Mouse (Mus musculus): ENCODE measurements around the gene Nhlrc4.

The Nhlrc4 gene

DNA sequence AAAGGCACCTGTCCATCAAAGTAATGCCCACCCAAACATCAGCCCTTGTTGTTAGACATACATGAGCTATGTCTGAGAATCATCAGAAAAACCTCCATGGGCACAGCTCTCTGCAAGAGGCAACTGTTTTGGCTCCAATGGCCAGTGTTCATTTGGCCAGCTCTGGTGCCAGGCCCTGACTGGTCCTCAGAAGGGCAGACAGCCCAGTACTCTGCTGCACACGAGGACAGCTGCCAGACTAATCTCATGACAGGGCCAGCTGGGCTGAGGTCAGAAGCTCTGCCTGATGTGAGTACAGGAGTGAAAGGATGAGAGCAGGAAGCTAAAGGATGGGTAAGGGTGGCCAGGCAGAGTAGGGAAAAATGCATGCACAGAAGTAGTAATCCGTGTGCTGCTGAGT is 19.4 kb downstream of the Nhlrc4 start:
- DNase-seq (ENCODE audit: low read depth, low spot score) = no peak

DNA sequence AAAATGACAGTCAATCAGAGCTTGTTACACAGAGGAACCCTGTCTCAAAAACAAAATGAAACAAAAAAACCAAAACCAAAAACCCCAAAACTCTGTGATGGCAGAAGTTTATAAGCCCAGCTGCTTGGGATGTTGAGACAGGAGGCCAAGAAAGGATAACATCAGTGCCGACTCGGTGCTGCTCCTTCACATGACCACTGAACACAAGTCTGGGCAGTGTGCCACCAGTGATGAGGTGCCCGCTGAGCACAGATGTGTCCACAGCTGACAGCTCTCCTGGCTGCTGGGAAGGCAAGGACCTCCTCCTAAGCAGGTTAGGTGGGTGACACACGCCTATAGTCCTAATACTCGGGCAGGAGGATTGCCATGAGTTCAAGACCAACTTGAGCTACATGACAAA is 22.6 kb downstream of the Nhlrc4 start:
- DNase-seq (ENCODE audit: low read depth, low spot score) = no peak

DNA sequence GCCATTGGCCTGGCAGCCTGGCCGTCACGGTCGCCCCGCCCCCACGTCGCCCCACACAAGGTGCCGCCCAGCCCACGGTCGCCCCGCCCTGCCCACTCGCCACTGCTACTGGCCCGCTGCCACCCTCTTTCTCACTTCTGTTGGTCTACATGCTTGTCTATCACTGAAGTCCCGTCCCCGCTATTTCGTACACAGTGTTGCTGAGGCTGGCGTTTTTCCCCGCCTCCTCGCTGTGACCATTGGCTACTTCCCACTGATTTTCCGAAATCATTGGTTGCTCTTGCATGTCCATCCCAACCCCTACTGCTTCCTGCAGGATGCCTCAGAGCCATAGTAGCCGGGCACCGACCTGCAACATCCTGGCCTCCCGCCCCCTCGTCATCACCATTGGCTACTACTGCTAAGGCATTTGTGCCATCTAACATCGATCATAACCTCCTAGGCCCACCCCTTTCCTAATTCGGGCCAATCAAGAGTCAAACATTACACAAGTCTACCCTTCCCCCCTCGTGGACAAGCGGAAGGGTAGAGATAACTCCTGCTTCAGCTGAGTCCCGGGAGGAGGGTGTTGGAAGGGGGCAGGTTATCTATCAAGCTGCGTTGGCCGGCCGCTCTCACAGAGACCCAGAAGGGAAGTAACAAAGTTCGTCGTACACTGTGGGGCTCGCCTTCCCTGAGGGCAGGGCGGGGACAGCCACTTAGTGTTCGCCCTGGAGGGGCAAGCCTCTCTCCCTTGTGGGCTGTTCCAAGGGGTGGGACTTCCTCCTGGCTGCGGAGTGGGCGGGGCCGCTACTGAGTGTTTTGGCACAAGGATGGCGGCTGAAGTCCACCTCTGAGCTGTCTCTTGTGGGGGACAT is 24.7 kb downstream of the Nhlrc4 start:
- DNase-seq (ENCODE audit: low read depth, low spot score) = peak; percentile 100

DNA sequence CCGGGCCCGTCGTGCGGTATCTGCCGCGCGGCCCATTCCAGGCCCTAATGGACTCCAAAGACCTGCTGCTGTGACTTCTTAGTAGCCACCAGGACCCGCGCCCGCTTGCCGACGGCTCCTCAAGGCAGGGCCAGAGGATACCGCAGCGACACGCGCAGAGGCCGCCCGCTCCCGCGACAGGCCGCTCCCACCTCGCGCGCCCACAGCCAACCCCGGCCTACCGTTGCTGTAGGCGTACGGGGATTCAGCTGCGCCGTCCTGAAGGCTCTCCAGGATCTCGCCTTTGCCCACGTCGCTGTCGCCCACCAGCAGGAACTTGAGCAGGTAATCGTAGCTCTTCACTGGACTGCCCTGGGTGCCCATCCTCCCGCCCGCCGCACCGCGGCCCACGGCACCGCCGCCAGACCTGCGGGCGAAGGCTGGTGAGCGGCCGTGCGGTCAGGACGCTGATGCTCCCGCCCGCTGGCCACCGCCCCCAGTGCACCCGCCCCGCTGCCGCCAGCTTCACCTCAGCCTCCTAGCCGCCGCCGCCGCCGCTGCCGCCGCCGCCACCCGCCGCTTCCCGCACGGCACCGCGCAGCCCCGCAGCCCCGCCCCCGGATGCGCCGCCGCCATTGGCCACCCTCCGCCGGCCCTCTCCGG is 25.5 kb downstream of the Nhlrc4 start, which contains the start of gene Rab40c:
Gene Rab40c (minus strand): TSS at position 584 of the 642 bp plus-strand sequence.
- no peak for DNase-seq (ENCODE audit: low read depth, low spot score)

DNA sequence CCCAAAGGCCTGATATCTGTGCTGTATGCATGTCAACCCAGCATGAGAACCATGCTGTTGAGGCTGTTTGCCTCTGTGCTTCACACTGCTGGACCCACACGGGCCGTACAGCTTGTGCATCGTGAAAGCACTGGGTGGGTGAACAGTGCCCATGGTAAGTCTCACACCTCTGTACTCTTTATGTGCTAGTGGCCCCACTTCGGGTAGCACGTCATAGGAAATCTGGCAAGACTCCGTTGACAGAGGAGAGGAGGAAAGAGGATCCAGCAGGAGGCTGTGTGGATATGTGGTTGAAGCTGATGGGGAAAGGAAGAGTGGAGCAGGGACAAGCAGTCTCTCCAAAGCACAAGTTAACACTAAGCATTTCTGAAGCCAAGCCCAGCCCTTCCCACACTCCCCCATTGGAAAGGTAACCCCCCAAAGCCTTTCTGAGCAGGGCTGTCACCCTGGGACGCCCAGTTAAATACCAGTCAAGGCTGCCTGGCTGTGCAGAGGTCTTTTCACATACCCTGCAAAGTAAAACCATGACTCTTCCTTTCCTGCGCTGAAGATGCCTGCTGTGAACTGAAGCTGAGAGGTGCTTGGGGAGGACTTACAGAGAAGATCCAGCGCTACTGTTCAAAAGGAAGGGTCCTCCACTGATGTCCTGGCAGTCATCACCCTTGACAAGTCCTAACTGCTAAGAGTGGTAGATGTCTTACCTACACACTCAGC is 26.6 kb downstream of the Nhlrc4 start:
- DNase-seq (ENCODE audit: low read depth, low spot score) = no peak

DNA sequence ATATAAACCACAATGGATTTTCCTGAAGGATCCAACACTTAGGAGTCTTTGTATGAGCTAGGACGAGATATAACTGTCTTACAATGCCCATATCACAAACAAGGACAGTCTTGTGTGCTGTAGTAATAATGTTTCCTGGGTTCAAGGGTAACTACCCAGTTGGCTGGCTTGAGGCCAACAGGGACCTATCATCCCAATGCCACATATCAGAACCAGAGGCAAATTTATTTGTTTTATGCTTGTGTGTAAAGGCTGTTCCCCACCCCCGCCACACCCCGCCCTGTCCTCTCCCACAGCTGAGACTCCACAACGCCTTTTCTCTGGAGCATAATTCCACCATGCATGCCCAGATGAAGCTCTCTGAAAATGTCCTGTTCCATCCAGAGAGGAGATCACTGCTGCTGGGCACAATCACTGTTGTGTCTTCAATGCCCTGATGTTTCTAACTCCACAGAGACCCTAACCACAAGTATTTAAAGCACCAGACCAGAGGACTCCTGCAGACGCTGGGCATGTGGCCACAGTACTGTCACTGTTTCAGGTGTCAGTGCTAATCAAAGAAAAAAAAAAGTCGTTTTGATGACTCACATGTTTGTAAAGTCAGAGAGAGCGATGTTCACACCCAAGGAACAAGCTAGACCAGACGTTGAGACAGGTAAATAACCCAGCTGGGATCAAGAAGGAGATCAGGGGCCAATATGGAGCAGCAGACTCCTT is 27.7 kb downstream of the Nhlrc4 start:
- DNase-seq (ENCODE audit: low read depth, low spot score) = no peak

DNA sequence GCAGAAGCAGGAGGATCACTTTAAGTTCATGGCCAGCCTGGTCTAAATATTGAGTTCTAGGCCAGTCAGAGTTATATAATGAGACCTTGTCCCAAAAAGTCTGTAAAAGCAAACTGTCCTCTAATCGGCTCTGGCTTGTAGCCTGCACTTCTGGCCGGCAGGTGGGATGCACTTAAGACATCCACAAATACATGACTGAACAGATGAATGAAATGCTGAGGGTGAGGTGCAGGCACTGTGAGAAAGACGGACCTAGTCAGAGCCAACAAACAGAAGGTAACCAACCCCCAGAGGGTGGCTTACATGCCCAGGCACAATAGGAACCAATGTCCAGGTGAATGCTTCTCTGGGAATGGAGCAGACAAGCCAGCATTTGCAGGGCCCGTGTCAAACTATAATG is 30.5 kb downstream of the Nhlrc4 start:
- no peak for DNase-seq (ENCODE audit: low read depth, low spot score)

DNA sequence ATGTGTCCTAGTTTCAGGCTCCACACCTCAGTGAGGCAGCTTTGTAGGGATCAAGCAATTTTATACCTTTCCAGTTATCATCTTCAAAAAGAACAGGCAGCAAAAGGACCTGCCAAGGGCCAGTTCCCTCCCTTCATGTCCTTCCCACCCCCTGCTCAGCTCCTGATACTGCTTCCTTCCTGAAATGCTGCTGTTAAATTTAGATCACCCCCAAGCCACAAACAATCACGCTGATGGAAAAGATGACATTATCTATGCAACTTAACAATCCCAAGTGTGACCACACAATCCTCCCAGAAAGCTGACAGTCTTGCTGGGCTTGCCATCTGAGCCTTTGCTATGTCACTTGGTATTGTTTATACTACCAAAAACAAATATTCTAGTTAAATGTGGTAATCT is 30.9 kb downstream of the Nhlrc4 start:
- no peak for DNase-seq (ENCODE audit: low read depth, low spot score)

DNA sequence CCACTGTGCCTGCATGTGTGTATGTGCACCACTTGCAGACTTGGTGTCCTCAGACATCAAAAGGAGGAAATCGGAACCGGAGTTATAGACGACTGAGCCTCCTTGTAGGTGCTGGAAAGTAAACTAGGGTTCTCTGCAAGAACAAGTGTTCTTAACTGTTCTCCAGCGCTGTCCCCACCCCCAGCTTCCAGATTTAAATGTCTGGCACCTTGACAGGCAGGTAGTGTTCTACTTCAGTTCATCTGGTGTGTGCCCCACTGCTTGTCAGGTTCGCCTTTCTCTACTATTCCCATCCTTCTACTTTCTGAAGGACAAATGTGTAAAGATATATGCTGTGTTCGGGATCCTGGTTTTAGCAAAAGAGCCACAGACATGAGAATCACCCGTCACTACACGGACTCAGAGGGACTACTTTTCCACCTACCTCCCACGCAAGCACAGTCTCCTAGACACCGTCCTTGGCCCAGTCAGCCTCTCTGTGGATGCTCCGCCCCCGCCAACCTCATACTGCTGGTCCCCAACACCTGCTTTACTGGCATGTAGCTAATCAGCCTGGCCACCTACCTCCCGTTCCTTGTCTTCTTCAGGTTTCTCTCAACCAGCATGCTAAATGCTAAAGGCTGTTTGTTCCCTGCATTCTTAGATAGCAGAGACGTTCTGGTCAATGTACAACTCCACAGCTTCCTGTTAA is 31.4 kb downstream of the Nhlrc4 start:
- no peak for DNase-seq (ENCODE audit: low read depth, low spot score)

DNA sequence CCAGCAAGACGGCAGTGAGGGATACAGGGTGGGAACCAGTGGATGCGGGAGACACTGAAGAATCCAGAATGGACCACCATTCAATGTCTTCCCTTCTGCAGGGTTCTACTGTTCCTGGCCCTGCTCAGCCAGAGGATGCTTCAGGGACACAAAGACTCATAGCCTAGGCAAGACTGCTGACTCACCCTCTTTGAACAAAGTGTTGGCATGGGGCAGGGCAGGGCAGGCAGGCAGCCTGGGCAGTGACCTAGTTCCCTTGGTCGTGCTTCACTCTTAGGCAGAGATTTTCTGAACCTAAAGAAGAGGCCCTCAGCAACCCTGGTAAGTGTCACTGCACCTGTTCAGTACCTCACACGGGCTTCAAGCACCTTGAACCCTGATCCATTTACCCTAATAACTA is 32.9 kb downstream of the Nhlrc4 start:
- no peak for DNase-seq (ENCODE audit: low read depth, low spot score)

DNA sequence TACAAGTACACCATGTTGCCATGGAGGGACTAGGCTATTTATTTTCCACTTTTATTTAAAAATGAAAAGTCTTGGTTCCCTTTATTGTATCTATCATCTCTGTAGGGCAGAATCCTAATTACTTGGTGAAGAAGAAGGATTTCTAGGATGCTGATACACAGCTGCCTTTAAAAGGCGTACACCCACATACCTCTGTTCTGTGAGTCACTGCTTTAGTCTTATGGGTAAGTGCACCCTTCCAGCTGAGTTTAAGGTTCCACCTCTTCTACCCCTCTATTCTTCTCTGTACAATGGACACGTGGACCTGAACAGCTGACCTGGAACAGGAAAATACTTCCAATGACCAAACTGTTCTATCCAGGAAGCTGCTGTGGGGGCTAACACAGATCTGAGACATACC is 37.1 kb downstream of the Nhlrc4 start:
- DNase-seq (ENCODE audit: low read depth, low spot score) = no peak

DNA sequence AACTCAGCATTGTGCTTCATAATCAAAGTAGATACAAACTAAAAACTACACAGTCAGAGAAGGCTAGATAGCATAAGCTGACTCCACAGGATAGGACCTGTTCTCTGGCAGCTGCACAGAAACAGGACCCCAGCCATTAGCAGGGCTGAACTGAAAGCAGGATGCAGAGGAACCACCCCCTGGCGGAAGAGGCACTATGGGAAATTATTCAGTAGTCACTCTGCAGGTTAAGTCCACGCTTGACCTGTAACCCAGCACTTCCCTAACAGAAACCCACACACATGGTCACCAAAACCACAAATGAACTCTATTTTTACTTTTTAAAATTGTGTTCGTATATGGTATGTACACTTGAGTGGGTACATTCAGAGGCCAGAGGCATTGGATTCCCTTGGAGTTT is 41.7 kb downstream of the Nhlrc4 start:
- DNase-seq (ENCODE audit: low read depth, low spot score) = no peak

DNA sequence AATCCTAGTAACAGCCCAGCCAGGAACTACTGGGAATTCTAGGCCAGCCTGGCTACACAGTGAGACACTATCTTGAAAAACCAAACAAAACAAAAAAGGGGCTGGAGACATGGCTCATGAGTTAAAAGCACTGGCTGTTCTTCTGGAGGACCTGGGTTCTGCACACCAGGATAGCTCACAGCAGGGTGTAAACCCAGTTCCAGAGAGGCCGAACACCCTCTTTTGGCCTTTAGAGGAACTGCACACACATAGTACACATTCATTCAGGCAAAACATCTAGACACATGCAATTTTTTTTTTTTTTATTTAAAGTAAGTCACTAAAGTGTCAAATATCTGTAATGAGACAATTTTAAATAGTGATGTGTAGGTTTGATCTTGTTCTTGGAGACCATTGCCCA is 44.6 kb downstream of the Nhlrc4 start:
- DNase-seq (ENCODE audit: low read depth, low spot score) = no peak

DNA sequence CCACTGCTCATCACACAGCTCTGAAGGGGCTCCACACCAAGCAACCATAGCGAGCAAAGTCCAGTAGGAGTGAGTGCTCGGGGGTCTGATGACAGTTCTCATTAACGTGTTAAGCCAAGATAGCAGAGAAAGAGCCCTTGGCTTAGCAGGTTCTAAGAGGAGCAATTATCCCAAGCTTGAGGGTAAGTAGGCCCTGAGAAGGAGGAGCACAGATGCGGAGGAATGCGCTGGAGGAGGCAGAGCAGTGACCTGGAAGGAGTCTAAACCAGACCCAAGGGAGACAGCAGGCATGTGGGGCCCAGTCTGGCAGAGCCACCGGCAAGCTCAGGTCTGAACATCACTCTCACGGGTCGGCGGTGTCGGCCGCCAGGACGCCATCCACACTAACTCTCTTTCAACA is 48.9 kb downstream of the Nhlrc4 start:
- DNase-seq (ENCODE audit: low read depth, low spot score) = no peak

DNA sequence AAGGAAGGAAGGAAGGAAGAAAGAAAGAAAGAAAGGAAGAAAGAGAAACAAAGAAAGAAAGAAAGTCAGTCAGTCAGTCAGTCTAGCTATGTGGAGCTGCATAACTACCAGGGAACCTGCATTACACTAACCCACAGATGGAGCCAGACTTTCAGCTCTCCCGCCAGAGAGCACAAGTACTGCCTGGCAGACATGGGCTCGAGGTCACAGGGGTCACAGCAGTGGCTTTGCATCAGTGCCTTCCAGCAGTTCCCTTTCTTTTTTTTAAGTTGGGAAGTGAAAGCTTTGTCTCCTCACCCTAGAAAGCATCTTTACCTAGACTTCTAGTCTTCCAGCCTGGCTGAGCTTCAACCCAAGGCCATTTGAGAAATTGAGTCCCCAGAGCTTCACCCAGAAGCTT is 49.3 kb downstream of the Nhlrc4 start:
- DNase-seq (ENCODE audit: low read depth, low spot score) = no peak

DNA sequence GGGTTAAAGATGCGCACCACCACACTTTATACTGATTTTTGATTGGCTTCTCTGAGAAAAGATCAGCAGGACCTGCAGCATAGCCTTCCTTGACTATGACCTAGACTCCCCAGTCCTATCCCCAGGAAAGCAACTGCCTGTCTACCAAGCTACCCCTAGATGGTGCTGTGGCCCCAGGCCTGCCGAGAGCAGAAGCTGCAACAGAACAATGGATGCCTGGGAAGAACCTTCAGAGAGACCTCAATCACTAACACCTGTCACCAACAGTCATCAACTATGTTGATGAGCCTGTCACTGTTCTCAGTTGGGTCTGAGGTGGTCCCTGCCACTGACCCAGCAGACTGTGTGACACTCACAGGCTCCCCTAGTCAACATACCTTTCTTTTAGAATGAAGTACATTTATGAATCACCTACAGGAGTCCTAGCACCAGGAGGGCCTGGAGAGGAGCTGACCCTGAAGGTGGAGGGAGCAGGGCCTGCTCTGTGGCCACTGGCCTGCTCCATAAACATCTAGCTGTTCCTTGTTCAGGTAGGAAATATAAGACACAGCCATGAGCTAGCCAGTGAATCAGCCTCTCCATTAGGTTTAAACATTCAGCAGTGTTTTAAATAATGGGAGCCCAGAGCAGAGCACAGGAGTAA is 50.7 kb downstream of the Nhlrc4 start:
- DNase-seq (ENCODE audit: low read depth, low spot score) = peak; percentile 55
